Mouse (Mus musculus) embryonic facial prominence, embryonic 11.5 days (tissue): ENCODE measurements at regions not wholly inside any gene's neighbourhood (a gene's known extent, or its start where the extent isn't known, plus 50 kb on each side); places are given as distances from the start of the nearest gene placed in this dataset.

ENCODE experiments used
- ATAC-seq: fragments of 200-750 bp; cut with Nextera tagmentation; replicated peaks from 2 replicates; pipeline ENCODE4 v1.8.0; 2017; ENCODE audit warnings: low read depth; ENCODE audit not compliant: insufficient number of reproducible peaks, low FRiP score, low TSS enrichment
- DNase-seq: peaks from one replicate; pipeline ENCODE4 v3.0.0-alpha.2; 2015; ENCODE audit warnings: low spot score
- H3K27ac ChIP-seq: fragments of 300-500 bp; sonication (generic); replicated peaks from 2 replicates; pipeline ENCODE4 v1.5.1; 2014; ENCODE audit warnings: mild to moderate bottlenecking, low read depth, low read length, control low read depth
- H3K27me3 ChIP-seq: fragments of 300-500 bp; sonication (generic); 2 replicates; pipeline ENCODE4 v1.6.1; 2014; ENCODE audit warnings: mild to moderate bottlenecking, low read length, moderate library complexity, mixed read lengths; ENCODE audit not compliant: control insufficient read depth, insufficient read depth
- H3K36me3 ChIP-seq: fragments of 300-500 bp; sonication (generic); replicated peaks from 2 replicates; pipeline ENCODE4 v1.6.1; 2014; ENCODE audit warnings: low read depth, mild to moderate bottlenecking, low read length, moderate library complexity, mixed read lengths; ENCODE audit not compliant: control insufficient read depth, insufficient read depth
- H3K4me1 ChIP-seq: fragments of 300-500 bp; sonication (generic); 2 replicates; pipeline ENCODE4 v1.6.1; 2014; ENCODE audit warnings: low read length, mixed read lengths; ENCODE audit not compliant: control insufficient read depth, insufficient read depth
- H3K4me2 ChIP-seq: fragments of 300-500 bp; sonication (generic); 2 replicates; pipeline ENCODE4 v1.6.1; 2014; ENCODE audit warnings: low read depth, mild to moderate bottlenecking, control low read depth, low read length, moderate library complexity
- H3K4me3 ChIP-seq: fragments of 300-500 bp; sonication (generic); 2 replicates; pipeline ENCODE4 v1.5.1; 2014; ENCODE audit warnings: low read depth, low read length, control low read depth
- H3K9ac ChIP-seq: fragments of 300-500 bp; sonication (generic); replicated peaks from 2 replicates; pipeline ENCODE4 v1.6.1; 2014; ENCODE audit warnings: mild to moderate bottlenecking, control low read depth, low read length
- H3K9me3 ChIP-seq: fragments of 300-500 bp; sonication (generic); replicated peaks from 2 replicates; pipeline ENCODE4 v1.6.1; 2016; ENCODE audit warnings: mild to moderate bottlenecking, low read length, inconsistent platforms, mixed read lengths; ENCODE audit not compliant: control insufficient read depth
- WGBS: fragments of 180-500 bp; shearing (Covaris S2); extraction: QIAGEN DNeasy Blood & Tissue Kit; methylation state at CpG from one replicate; pipeline ENCODE4 v1.1.7; 2014; 5-methylcytosine and 5-hydroxymethylcytosine counted together

- no peak for DNase-seq
- no peak overlapping the region for H3K4me2 ChIP-seq
- 32% methylated on average over 10 of the region's 10 CpGs for WGBS
- no peaks in the 10 kb centered on the region for H3K36me3 ChIP-seq
- no peak overlapping the region for H3K9ac ChIP-seq
- H3K4me1 ChIP-seq, result no peaks in the 10 kb centered on the region
- no peak for ATAC-seq
- no peak overlapping the region for H3K27ac ChIP-seq
- H3K9me3 ChIP-seq, result no peaks in the 10 kb centered on the region
- H3K4me3 ChIP-seq, result no peak overlapping the region
- no peaks in the 10 kb centered on the region for H3K27me3 ChIP-seq
Observed at GRCm38 (mm10) chr7:88206914-88207710, 70.8 kb upstream of the Ctsc start.

DNA sequence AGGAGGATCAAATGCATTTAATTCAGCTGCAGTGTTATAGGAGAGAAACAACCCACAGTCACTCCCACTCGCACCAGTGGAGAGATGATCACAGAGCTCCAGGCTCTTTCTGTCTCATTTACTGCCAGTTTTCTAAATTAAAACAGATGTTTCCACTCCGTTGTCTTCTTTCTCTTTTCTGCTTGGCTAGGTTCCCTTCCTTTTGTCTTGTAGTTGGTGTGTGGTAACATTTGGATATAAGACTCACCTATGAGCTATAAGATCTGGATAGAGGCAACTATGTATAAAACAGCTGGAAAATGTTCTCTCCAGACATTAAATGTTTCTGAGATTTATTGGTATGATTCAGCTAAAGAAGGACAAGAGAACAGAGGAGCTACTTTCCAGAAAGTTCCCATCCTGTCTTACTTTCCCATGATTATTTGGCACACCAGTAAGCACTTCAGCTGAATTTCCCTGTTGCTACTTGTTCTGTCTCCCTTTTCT lies 63.1 kb upstream of the Ctsc start:
- ATAC-seq (no peak), DNase-seq (no peak)
- Histone ChIP-seq H3K4me3 (no peak overlapping the region), H3K9ac (no peak overlapping the region), H3K4me1 (no peaks in the 10 kb centered on the region), H3K27ac (no peak overlapping the region), H3K36me3 (no peaks in the 10 kb centered on the region), H3K27me3 (no peaks in the 10 kb centered on the region), H3K4me2 (no peak overlapping the region), H3K9me3 (no peaks in the 10 kb centered on the region)
- WGBS, result 39% methylated on average over 2 of the region's 2 CpGs

GRCm38 (mm10) chr7:88215425-88215824 lies 62.5 kb upstream of the Ctsc start:
- H3K4me3 ChIP-seq, result no peak overlapping the region
- ATAC-seq (no peak), DNase-seq (no peak)
- no peaks in the 10 kb centered on the region for H3K27me3 ChIP-seq
- no peaks in the 10 kb centered on the region for H3K9me3 ChIP-seq
- no peak overlapping the region for H3K27ac ChIP-seq
- no peaks in the 10 kb centered on the region for H3K4me1 ChIP-seq
- WGBS, result 87% methylated on average over 1 of the region's 1 CpGs
- H3K9ac ChIP-seq, result no peak overlapping the region
- no peaks in the 10 kb centered on the region for H3K36me3 ChIP-seq
- H3K4me2 ChIP-seq, result no peak overlapping the region

- Histone ChIP-seq H3K36me3 (no peaks in the 10 kb centered on the region), H3K9me3 (no peaks in the 10 kb centered on the region), H3K4me1 (no peaks in the 10 kb centered on the region), H3K9ac (no peak overlapping the region), H3K27me3 (no peaks in the 10 kb centered on the region), H3K4me3 (no peak overlapping the region), H3K27ac (no peak overlapping the region), H3K4me2 (no peak overlapping the region)
- no peak for DNase-seq
- ATAC-seq, result no peak
- 83% methylated on average over 2 of the region's 2 CpGs for WGBS
Observed at GRCm38 (mm10) chr7:88222141-88222540, 55.7 kb upstream of the Ctsc start.

- ATAC-seq, result no peak
Observed at GRCm38 (mm10) chr7:88225800-88226199, 52.1 kb upstream of the Ctsc start.

More at GRCm38 (mm10) chr7:88225800-88226199, 52.1 kb upstream of the Ctsc start:
- Histone ChIP-seq H3K4me2 (no peak overlapping the region), H3K36me3 (no peaks in the 10 kb centered on the region), H3K4me3 (no peak overlapping the region), H3K27ac (no peak overlapping the region), H3K9ac (no peak overlapping the region), H3K9me3 (no peaks in the 10 kb centered on the region), H3K27me3 (no peaks in the 10 kb centered on the region), H3K4me1 (no peaks in the 10 kb centered on the region)
- DNase-seq, result no peak
- 75% methylated on average over 1 of the region's 1 CpGs for WGBS
